Mouse (Mus musculus) embryonic facial prominence, embryonic 11.5 days (tissue): ENCODE data around the gene Slc4a3. TPM values are rescaled to one million over a fixed set of nuclear protein-coding genes. Genes with fewer than 3 reads are reported as not detected.

Source experiments
- ATAC-seq: fragments of 200-750 bp; cut with Nextera tagmentation; replicated peaks from 2 replicates; pipeline ENCODE4 v1.8.0; 2017; ENCODE audit warnings: low read depth; ENCODE audit not compliant: insufficient number of reproducible peaks, low FRiP score, low TSS enrichment
- DNase-seq: peaks from one replicate; pipeline ENCODE4 v3.0.0-alpha.2; 2015; ENCODE audit warnings: low spot score
- H3K27ac ChIP-seq: fragments of 300-500 bp; sonication (generic); replicated peaks from 2 replicates; pipeline ENCODE4 v1.5.1; 2014; ENCODE audit warnings: mild to moderate bottlenecking, low read depth, low read length, control low read depth
- H3K27me3 ChIP-seq: fragments of 300-500 bp; sonication (generic); 2 replicates; pipeline ENCODE4 v1.6.1; 2014; ENCODE audit warnings: mild to moderate bottlenecking, low read length, moderate library complexity, mixed read lengths; ENCODE audit not compliant: control insufficient read depth, insufficient read depth
- H3K36me3 ChIP-seq: fragments of 300-500 bp; sonication (generic); replicated peaks from 2 replicates; pipeline ENCODE4 v1.6.1; 2014; ENCODE audit warnings: low read depth, mild to moderate bottlenecking, low read length, moderate library complexity, mixed read lengths; ENCODE audit not compliant: control insufficient read depth, insufficient read depth
- H3K4me1 ChIP-seq: fragments of 300-500 bp; sonication (generic); 2 replicates; pipeline ENCODE4 v1.6.1; 2014; ENCODE audit warnings: low read length, mixed read lengths; ENCODE audit not compliant: control insufficient read depth, insufficient read depth
- H3K4me2 ChIP-seq: fragments of 300-500 bp; sonication (generic); 2 replicates; pipeline ENCODE4 v1.6.1; 2014; ENCODE audit warnings: low read depth, mild to moderate bottlenecking, control low read depth, low read length, moderate library complexity
- H3K4me3 ChIP-seq: fragments of 300-500 bp; sonication (generic); 2 replicates; pipeline ENCODE4 v1.5.1; 2014; ENCODE audit warnings: low read depth, low read length, control low read depth
- H3K9ac ChIP-seq: fragments of 300-500 bp; sonication (generic); replicated peaks from 2 replicates; pipeline ENCODE4 v1.6.1; 2014; ENCODE audit warnings: mild to moderate bottlenecking, control low read depth, low read length
- H3K9me3 ChIP-seq: fragments of 300-500 bp; sonication (generic); replicated peaks from 2 replicates; pipeline ENCODE4 v1.6.1; 2016; ENCODE audit warnings: mild to moderate bottlenecking, low read length, inconsistent platforms, mixed read lengths; ENCODE audit not compliant: control insufficient read depth
- WGBS: fragments of 180-500 bp; shearing (Covaris S2); extraction: QIAGEN DNeasy Blood & Tissue Kit; methylation state at CpG from one replicate; pipeline ENCODE4 v1.1.7; 2014; 5-methylcytosine and 5-hydroxymethylcytosine counted together
- polyA plus RNA-seq: library from polyadenylated mRNA; unstranded; fragments of >200 nt; fragmentation: Nextera tagmentation; extraction: Ambion mirVana; gene quantifications from 2 replicates; pipeline ENCODE4 v1.2.1, GENCODE M21; 2014

Gene Slc4a3
- polyA plus RNA-seq, 1 experiment from 2014 or later, result 7.5 TPM

DNA sequence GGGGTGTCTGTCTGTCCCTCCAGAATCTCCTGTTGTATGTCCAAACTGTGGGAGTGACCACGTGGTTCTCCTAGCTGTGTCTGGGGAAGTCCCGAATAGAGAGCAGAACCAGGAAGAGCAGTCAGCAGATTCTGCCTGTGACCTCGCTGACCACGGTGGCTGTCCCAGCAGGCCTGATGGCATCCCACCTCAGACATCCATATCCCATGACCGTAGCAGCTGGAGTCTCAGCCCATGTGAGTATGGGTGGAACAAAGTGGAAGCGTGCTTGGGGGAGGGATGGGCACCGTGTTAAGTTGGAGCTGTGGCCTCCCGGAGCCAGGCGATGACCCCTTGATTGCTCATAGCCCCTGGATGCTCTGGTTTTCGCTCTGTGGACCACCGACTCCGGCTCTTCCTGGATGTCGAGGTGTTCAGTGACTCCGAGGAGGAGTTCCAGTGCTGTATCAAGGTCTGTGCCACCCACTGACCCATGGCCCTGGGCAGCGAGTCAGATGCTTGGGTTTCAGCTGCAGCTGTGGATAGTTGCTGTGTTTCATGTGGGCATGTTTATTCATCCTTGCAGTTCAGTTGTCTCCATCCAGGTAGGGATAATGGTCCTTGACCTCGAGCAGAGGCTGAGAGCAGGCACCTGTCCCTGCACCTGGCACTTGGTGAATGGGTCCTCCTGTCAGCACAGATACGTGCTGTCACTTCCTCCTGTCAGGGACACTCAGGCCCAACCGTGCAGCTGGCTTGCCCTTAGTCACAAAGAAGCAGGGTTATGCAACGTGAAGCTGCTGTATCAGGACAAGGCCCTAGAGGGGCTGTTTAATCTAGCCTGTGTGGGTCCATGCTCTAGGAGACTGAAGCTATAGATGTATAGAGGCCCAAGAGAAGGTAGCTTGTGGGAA, 13.5 kb upstream of the Slc4a3 start:
- Histone ChIP-seq H3K4me3 (no peak overlapping the region), H3K36me3 (peaks cover 3% of the 10 kb centered on the region), H3K9me3 (no peaks in the 10 kb centered on the region), H3K27me3 (no peaks in the 10 kb centered on the region), H3K9ac (no peak overlapping the region), H3K4me1 (no peaks in the 10 kb centered on the region), H3K4me2 (no peak overlapping the region), H3K27ac (no peak overlapping the region)
- no peak for ATAC-seq
- 85% methylated on average over 19 of the region's 19 CpGs for WGBS
- DNase-seq, result no peak

DNA sequence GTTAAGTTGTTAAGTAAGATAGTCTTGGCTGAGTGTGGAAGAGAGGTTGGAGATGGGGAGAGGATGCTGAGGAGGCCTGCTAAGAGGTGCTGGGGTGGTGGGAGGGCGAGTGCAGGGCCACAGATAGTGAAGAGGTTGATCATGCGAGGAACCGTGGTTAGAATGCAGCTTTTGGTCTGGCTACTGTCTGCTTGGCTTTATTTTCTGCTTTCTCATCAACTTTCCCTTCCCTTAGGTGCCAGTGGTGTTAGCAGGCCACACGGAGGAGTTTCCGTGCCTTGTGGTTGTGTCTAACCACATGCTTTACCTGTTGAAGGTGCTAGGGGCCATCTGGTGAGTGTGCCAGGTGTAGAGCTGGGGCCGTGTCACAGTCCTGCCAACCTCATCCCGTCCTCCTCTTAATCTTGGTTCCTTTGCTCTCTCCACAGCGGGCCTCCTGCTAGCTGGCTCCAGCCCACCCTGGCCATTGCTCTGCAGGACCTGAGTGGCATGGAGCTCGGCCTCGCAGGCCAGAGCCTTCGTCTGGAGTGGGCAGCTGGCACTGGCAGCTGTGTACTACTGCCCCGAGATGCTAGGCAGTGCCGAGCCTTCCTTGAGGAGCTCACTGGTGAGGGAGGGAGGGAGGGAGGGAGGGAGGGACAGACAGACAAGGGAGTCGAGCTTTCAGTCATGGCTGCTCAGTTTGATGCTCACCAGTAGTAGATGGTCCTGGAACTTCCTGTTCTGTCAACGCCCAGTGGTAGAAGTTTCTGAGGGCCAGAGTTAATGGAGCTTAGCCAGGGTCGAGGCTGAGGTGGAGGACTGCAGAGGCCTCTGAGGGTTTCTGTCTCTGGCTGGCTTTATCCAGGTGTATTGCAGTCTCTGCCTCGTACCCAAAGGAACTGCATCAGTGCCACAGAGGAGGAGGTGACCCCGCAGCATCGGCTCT, 12.5 kb upstream of the Slc4a3 start:
- 87% methylated on average over 19 of the region's 19 CpGs for WGBS
- no peak for ATAC-seq
- Histone ChIP-seq H3K4me2 (no peak overlapping the region), H3K36me3 (peaks cover 3% of the 10 kb centered on the region), H3K9me3 (no peaks in the 10 kb centered on the region), H3K9ac (no peak overlapping the region), H3K27ac (no peak overlapping the region), H3K4me1 (no peaks in the 10 kb centered on the region), H3K4me3 (no peak overlapping the region), H3K27me3 (no peaks in the 10 kb centered on the region)
- no peak for DNase-seq

DNA sequence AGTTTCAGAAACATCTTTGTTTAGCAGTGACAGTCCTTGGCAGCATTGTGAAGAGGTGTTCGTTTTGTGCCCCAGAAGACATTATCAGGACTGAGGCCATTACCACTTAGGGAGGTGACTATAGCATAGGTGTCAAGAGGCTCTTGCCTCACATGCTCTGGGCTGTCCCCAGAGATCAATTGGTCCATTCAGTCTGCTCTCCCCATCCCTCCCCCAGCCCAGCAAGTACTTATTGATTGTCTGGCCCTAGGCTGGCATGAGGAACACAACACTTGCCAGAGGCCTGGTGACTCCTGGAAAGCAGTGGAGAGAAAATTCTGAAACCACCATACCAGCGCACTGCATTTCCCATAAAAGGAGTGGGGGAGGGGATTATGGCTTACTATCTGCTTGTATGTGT, 8.5 kb upstream of the Slc4a3 start:
- no peak overlapping the region for H3K4me3 ChIP-seq

DNA sequence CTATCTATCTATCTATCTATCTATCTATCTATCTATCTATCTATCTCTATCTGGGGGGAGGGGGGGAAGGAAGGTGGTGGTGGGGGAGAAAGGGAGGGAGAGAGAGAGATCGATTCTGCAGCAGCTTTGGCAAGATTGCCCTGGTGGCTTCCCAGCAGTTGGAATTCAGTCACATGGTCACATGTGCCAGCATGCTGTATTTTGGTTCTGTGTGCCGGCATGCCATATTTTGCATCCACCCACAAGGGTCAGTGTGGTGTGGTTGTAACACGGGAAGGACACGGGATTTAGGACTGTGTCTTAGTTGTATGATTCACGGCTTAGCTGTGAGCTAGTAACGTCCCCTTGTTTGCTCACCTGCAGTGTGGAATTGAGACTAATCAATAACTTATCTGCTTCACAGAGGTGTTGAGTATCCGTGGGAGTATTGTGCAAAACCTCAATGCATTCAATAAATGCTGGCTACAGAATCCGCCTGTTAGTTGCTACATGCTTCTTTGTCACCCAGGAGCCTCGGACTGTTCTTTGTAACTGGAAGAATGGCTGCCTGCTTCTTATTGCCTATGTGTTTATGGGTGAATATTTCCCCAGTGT, 7.4 kb upstream of the Slc4a3 start:
- WGBS, result 86% methylated on average over 9 of the region's 9 CpGs
- Histone ChIP-seq H3K4me2 (no peak overlapping the region), H3K27me3 (no peaks in the 10 kb centered on the region), H3K9me3 (no peaks in the 10 kb centered on the region), H3K4me3 (no peak overlapping the region), H3K4me1 (no peaks in the 10 kb centered on the region), H3K27ac (no peak overlapping the region), H3K36me3 (no peaks in the 10 kb centered on the region; the same call in 1 of the 2 replicates), H3K9ac (no peak overlapping the region)
- ATAC-seq (no peak), DNase-seq (no peak)

More for the DNA sequence above, 8.5 kb upstream of the Slc4a3 start:
- H3K9me3 ChIP-seq, result no peaks in the 10 kb centered on the region
- no peak overlapping the region for H3K9ac ChIP-seq
- no peaks in the 10 kb centered on the region; the same call in 1 of the 2 replicates for H3K36me3 ChIP-seq
- no peak for ATAC-seq
- H3K4me2 ChIP-seq, result no peak overlapping the region
- H3K27ac ChIP-seq, result no peak overlapping the region
- no peak for DNase-seq
- no peaks in the 10 kb centered on the region for H3K4me1 ChIP-seq
- 90% methylated on average over 2 of the region's 2 CpGs for WGBS
- no peaks in the 10 kb centered on the region for H3K27me3 ChIP-seq

DNA sequence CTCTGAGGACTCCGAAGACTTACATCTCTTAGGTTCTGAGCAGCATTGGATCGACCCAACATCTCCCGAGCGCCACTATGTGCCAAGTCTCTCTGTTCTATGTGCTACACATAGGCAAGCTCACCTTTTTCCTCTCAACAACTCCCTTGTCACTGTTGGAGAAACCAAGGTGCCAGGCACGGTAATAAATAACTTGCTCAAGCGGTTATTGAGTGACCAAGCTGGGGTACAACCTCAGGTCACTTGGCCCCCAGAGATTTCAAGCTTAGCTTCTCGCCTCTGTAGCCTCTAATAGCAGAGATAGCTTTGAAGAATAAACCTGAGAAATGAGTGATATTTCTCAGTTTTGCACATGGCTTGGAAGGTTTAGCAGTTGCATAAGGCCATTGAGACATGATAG, 4.6 kb upstream of the Slc4a3 start:
- H3K4me1 ChIP-seq, result no peaks in the 10 kb centered on the region
- H3K27me3 ChIP-seq, result no peaks in the 10 kb centered on the region
- H3K4me2 ChIP-seq, result no peak overlapping the region
- H3K27ac ChIP-seq, result no peak overlapping the region
- no peak overlapping the region for H3K9ac ChIP-seq
- no peaks in the 10 kb centered on the region for H3K36me3 ChIP-seq
- WGBS, result 93% methylated on average over 7 of the region's 7 CpGs
- no peak overlapping the region for H3K4me3 ChIP-seq
- ATAC-seq (no peak), DNase-seq (no peak)
- H3K9me3 ChIP-seq, result no peaks in the 10 kb centered on the region

DNA sequence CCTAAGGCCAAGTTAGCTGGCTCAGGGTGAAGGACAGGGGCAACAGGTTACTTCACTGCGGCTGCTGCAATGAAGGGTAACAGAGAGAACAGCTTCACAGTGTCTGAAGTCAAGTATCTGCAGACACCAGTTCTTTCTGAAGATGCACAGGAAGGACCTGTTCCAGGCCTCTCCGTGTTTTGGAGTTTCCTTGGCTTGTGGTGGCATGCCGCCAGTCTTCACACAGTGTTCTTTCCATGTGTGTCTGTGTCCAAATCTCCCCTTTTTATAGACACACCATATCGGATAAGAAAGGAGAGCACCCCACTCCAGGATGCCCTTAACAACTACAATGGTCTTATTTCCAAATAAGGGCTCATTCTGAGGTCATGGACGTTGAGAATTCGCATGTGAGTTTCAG, 1.7 kb upstream of the Slc4a3 start:
- WGBS, result 89% methylated on average over 6 of the region's 6 CpGs
- H3K27me3 ChIP-seq, result no peaks in the 10 kb centered on the region
- H3K36me3 ChIP-seq, result no peaks in the 10 kb centered on the region
- H3K4me1 ChIP-seq, result peaks cover 5% of the 10 kb centered on the region; the same call in 1 of the 2 replicates
- no peak for DNase-seq
- no peak overlapping the region for H3K4me2 ChIP-seq
- ATAC-seq, result no peak
- H3K27ac ChIP-seq, result no peak overlapping the region
- no peak overlapping the region for H3K4me3 ChIP-seq
- H3K9me3 ChIP-seq, result no peaks in the 10 kb centered on the region
- H3K9ac ChIP-seq, result no peak overlapping the region

DNA sequence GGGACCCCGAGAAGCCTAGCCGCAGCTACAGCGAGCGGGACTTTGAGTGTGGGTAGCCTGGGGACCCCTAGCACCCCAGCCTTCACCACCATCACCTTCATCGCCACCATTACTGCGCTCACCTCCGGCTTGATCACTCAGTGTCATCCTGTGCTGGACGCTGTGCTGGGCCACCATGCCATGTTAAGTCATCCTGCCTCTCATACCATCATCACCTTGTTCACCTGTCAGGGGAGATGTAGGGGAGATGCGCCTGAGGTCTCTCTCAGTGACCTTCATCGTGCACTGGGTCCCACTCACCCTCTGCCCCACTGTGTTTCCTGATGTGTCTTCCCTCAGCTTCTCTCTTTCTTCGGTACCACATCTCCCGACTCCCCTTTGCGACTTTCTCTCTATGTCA, 1.3 kb downstream of the Slc4a3 start:
- 95% methylated on average over 13 of the region's 13 CpGs for WGBS
- no peak overlapping the region for H3K27ac ChIP-seq
- no peaks in the 10 kb centered on the region; the same call in 1 of the 2 replicates for H3K36me3 ChIP-seq
- no peak overlapping the region for H3K9ac ChIP-seq
- ATAC-seq, result no peak
- H3K27me3 ChIP-seq, result no peaks in the 10 kb centered on the region
- no peak for DNase-seq
- peak overlapping the region; percentile 71 for H3K4me2 ChIP-seq
- peaks cover 5% of the 10 kb centered on the region; the same call in 1 of the 2 replicates for H3K4me1 ChIP-seq
- H3K9me3 ChIP-seq, result no peaks in the 10 kb centered on the region
- H3K4me3 ChIP-seq, result no peak overlapping the region
